Mouse (Mus musculus) hindbrain, postnatal 0 days (tissue): ENCODE results near the gene Zdhhc18. TPM values are rescaled to one million over a fixed set of nuclear protein-coding genes. Genes with fewer than 3 reads are reported as not detected.
"Not testable (repeated sequence)": the region's sequence is repeated elsewhere in the genome, so short reads cannot be mapped to it uniquely, and the experiment has no call there.

ENCODE experiments used
- ATAC-seq: fragments of 200-750 bp; cut with Nextera tagmentation; 2 replicates; pipeline ENCODE4 v1.8.0; 2017; ENCODE audit warnings: mild to moderate bottlenecking, moderate TSS enrichment, moderate library complexity
- DNase-seq: peaks from one replicate; pipeline ENCODE4 v3.0.0-alpha.2; 2015; ENCODE audit warnings: low spot score
- H3K27ac ChIP-seq: fragments of 300-500 bp; sonication (generic); 2 replicates; pipeline ENCODE4 v1.5.1; 2014; ENCODE audit warnings: mild to moderate bottlenecking
- H3K27me3 ChIP-seq: fragments of 300-500 bp; sonication (generic); 2 replicates; pipeline ENCODE4 v1.6.1; 2014; ENCODE audit warnings: low read length, mixed read lengths; ENCODE audit not compliant: insufficient read depth
- H3K36me3 ChIP-seq: fragments of 300-500 bp; sonication (generic); 2 replicates; pipeline ENCODE4 v1.6.1; 2014; ENCODE audit warnings: low read length, mixed read lengths; ENCODE audit not compliant: insufficient read depth
- H3K4me1 ChIP-seq: fragments of 300-500 bp; sonication (generic); 2 replicates; pipeline ENCODE4 v1.6.1; 2014; ENCODE audit warnings: antibody characterized with exemption, low read length, mixed read lengths; ENCODE audit not compliant: insufficient read depth
- H3K4me2 ChIP-seq: fragments of 300-500 bp; sonication (generic); 2 replicates; pipeline ENCODE4 v1.6.1; 2014; ENCODE audit warnings: low read depth, mild to moderate bottlenecking, low read length, moderate library complexity, mixed read lengths
- H3K4me3 ChIP-seq: fragments of 300-500 bp; sonication (generic); 2 replicates; pipeline ENCODE4 v1.5.1; 2014; ENCODE audit warnings: low read length
- H3K9ac ChIP-seq: fragments of 300-500 bp; sonication (generic); replicated peaks from 2 replicates; pipeline ENCODE4 v1.6.1; 2014; ENCODE audit warnings: mild to moderate bottlenecking, low read length, moderate library complexity, mixed read lengths
- H3K9me3 ChIP-seq: fragments of 300-500 bp; sonication (generic); 2 replicates; pipeline ENCODE4 v1.6.1; 2016; ENCODE audit warnings: low read length, mixed read lengths
- CTCF ChIP-seq: IDR thresholded peaks from 2 replicates; pipeline ENCODE4 v1.5.1; 2016; ENCODE audit warnings: antibody characterized with exemption, control low read depth, low read depth
- WGBS: fragments of 180-500 bp; shearing (Covaris S2); extraction: QIAGEN DNeasy Blood & Tissue Kit; methylation state at CpG from one replicate; pipeline ENCODE4 v1.1.7; 2014; 5-methylcytosine and 5-hydroxymethylcytosine counted together
- polyA plus RNA-seq: library from polyadenylated mRNA; unstranded; fragments of >200 nt; fragmentation: Nextera tagmentation; extraction: Ambion mirVana; gene quantifications from 2 replicates; pipeline ENCODE4 v1.2.1, GENCODE M21; 2015
- total RNA-seq: library from RNA; depleted of rRNA; stranded (reverse); fragments of >200 nt; gene quantifications from 2 replicates; pipeline ENCODE4 v1.2.3, GENCODE M21; 2014

Zdhhc18 gene
- total and polyA plus RNA-seq, 2 experiments from 2014 or later = 8.2 to 22.6 TPM

GRCm38 (mm10) chr4:133657829-133658458 is 8.0 kb upstream of the Zdhhc18 start:
- ATAC-seq (no peak), DNase-seq (no peak)
- no peaks in the 10 kb centered on the region for H3K9me3 ChIP-seq
- no peak overlapping the region for H3K4me2 ChIP-seq
- H3K4me1 ChIP-seq = peaks cover 21% of the 10 kb centered on the region
- H3K27ac ChIP-seq = no peak overlapping the region
- H3K36me3 ChIP-seq = no peaks in the 10 kb centered on the region
- no peaks in the 10 kb centered on the region for H3K27me3 ChIP-seq
- TF ChIP-seq CTCF = no peak
- no peak overlapping the region for H3K4me3 ChIP-seq
- WGBS = 34% methylated on average over 5 of the region's 5 CpGs
- H3K9ac ChIP-seq = no peak overlapping the region

DNA sequence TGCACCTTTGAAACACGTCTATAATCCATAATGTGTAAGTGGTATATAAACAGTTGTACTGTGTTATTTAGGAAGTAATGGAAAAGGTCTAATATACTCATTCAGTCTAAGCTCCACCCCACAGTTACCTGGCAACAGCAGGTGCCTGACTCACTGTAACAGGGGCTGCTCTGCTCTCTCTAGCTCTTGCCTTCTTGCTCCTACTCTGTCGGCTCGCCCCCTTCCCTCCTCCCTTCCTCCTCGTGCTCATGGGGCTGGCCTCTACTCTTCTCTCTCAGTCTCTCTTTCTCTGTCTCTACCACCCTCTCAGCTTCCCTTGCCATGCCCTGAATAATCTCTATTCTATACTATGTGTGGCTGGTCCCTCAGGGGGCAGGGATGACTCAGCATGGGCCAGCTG is 7.0 kb upstream of the Zdhhc18 start:
- ATAC-seq (no peak), DNase-seq (no peak)
- Histone ChIP-seq H3K27me3 (no peaks in the 10 kb centered on the region), H3K36me3 (no peaks in the 10 kb centered on the region), H3K27ac (no peak overlapping the region), H3K9ac (no peak overlapping the region), H3K4me1 (peaks cover 21% of the 10 kb centered on the region), H3K9me3 (no peaks in the 10 kb centered on the region), H3K4me2 (no peak overlapping the region), H3K4me3 (no peak overlapping the region)
- WGBS = 27% methylated on average over 4 of the region's 4 CpGs
- no peak for TF ChIP-seq CTCF

DNA sequence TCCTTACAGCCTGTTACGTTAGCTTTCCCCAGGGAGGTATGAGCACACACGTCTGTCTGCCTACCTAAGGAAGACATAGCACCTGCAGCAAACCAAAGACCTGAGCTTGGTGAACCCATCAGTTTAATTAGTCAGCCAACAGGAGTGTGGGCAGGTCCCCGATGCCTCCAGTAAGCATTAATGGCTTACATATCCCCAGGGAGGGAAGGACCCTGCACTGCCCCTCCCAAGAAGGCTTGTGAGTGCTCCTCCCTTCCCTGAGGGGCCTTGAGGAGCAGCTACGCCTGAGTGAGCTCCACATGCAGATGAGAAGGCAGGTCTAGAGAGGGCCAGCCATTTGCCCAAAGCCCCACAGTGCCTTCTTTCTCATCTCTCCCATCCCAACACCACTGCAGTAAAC is 6.3 kb upstream of the Zdhhc18 start:
- DNase-seq = no peak
- H3K9ac ChIP-seq = no peak overlapping the region
- H3K27ac ChIP-seq = no peak overlapping the region
- no peak overlapping the region for H3K4me3 ChIP-seq
- peaks cover 21% of the 10 kb centered on the region for H3K4me1 ChIP-seq
- no peak for ATAC-seq
- H3K9me3 ChIP-seq = no peaks in the 10 kb centered on the region
- no peaks in the 10 kb centered on the region for H3K27me3 ChIP-seq
- WGBS = 65% methylated on average over 4 of the region's 4 CpGs
- TF ChIP-seq CTCF = no peak
- H3K36me3 ChIP-seq = no peaks in the 10 kb centered on the region
- no peak overlapping the region for H3K4me2 ChIP-seq

DNA sequence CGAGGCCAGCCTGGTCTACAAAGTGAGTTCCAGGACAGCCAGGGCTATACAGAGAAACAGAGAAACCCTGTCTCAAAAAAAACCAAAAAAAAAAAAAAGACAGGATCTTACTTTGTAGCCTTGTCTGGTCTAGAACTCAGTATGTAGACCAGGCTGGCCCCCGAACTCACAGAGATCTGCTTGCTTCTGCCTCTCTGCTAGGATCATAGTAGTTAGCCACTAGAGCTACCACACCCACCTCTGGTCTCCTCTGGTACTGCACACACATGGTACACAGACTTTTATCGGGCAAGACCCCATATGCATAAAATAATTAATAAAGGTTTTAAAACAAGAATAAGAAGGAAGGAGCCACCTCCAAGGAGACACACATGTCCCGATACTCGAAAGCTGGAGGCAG is 4.1 kb upstream of the Zdhhc18 start:
- H3K4me2 ChIP-seq, H3K4me1 ChIP-seq, H3K36me3 ChIP-seq, H3K4me3 ChIP-seq, H3K9ac ChIP-seq, H3K27ac ChIP-seq, H3K27me3 ChIP-seq, DNase-seq, ATAC-seq, H3K9me3 ChIP-seq: not testable (repeated sequence)
- WGBS = 97% methylated on average over 5 of the region's 5 CpGs
- 0 out of 2 replicates have a peak, but pooled peaks have one; percentile 3 for TF ChIP-seq CTCF

GRCm38 (mm10) chr4:133652746-133653145 is 2.8 kb upstream of the Zdhhc18 start:
- 77% methylated on average over 10 of the region's 10 CpGs for WGBS
- Histone ChIP-seq H3K4me3 (no peak overlapping the region), H3K4me2 (no peak overlapping the region), H3K9ac (no peak overlapping the region), H3K27ac (no peak overlapping the region), H3K4me1 (no peaks in the 10 kb centered on the region), H3K9me3 (no peaks in the 10 kb centered on the region), H3K36me3 (no peaks in the 10 kb centered on the region), H3K27me3 (no peaks in the 10 kb centered on the region)
- DNase-seq (no peak), ATAC-seq (no peak)
- TF ChIP-seq CTCF = no peak

GRCm38 (mm10) chr4:133651986-133652385 is 2.0 kb upstream of the Zdhhc18 start:
- no peaks in the 10 kb centered on the region for H3K27me3 ChIP-seq
- no peaks in the 10 kb centered on the region for H3K36me3 ChIP-seq
- 76% methylated on average over 4 of the region's 4 CpGs for WGBS
- H3K9ac ChIP-seq = no peak overlapping the region
- no peak overlapping the region for H3K4me3 ChIP-seq
- DNase-seq (no peak), ATAC-seq (no peak)
- H3K9me3 ChIP-seq = no peaks in the 10 kb centered on the region
- H3K4me1 ChIP-seq = no peaks in the 10 kb centered on the region
- no peak for TF ChIP-seq CTCF
- H3K27ac ChIP-seq = no peak overlapping the region
- no peak overlapping the region for H3K4me2 ChIP-seq

- H3K27ac ChIP-seq = no peak overlapping the region
- no peaks in the 10 kb centered on the region for H3K9me3 ChIP-seq
- H3K4me1 ChIP-seq = no peaks in the 10 kb centered on the region
- no peak overlapping the region for H3K9ac ChIP-seq
- H3K27me3 ChIP-seq = no peaks in the 10 kb centered on the region
- H3K4me2 ChIP-seq = no peak overlapping the region
- no peak for DNase-seq
- TF ChIP-seq CTCF = no peak
- no peak overlapping the region for H3K4me3 ChIP-seq
- ATAC-seq = no peak
- H3K36me3 ChIP-seq = no peaks in the 10 kb centered on the region
- 50% methylated on average over 10 of the region's 10 CpGs for WGBS
Measured at GRCm38 (mm10) chr4:133651445-133651844, 1.5 kb upstream of the Zdhhc18 start.

DNA sequence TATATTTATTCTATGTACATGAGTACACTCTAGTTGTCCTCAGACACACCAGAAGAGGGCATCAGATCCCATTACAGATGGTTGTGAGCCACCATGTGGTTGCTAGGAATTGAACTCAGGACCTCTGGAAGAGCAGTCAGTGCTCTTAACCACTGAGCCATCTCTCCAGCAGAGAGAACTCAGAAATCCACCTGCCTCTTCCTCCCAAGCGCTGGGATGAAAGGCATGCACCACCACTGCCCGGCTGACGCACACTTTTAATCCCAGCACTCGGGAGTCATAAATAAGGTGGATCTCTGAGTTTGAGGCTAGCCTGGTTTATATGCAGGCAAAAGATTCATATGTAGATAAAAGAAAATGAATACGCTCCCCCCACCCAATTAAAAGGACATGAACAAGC is 490 bp downstream of the Zdhhc18 start:
- H3K27ac ChIP-seq, H3K4me1 ChIP-seq, H3K9ac ChIP-seq, H3K36me3 ChIP-seq, H3K9me3 ChIP-seq, ATAC-seq, H3K27me3 ChIP-seq, DNase-seq: not testable (repeated sequence)
- peak overlapping the region; percentile 42 for H3K4me2 ChIP-seq
- 90% methylated on average over 5 of the region's 5 CpGs for WGBS
- peak overlapping the region; percentile 13; the same call in 1 of the 2 replicates for H3K4me3 ChIP-seq
